Mouse (Mus musculus) midbrain, embryonic 15.5 days (tissue): ENCODE measurements around the gene Olig3. TPM values are rescaled to one million over a fixed set of nuclear protein-coding genes. Genes with fewer than 3 reads are reported as not detected.

Source experiments
- ATAC-seq: fragments of 200-750 bp; cut with Nextera tagmentation; replicated peaks from 2 replicates; pipeline ENCODE4 v1.8.0; 2017; ENCODE audit warnings: moderate TSS enrichment
- H3K27ac ChIP-seq: fragments of 300-500 bp; sonication (generic); 2 replicates; pipeline ENCODE4 v1.5.1; 2015; ENCODE audit warnings: mild to moderate bottlenecking, inconsistent platforms
- H3K27me3 ChIP-seq: fragments of 300-500 bp; sonication (generic); replicated peaks from 2 replicates; pipeline ENCODE4 v1.6.1; 2015; ENCODE audit warnings: inconsistent platforms
- H3K36me3 ChIP-seq: fragments of 300-500 bp; sonication (generic); replicated peaks from 2 replicates; pipeline ENCODE4 v1.6.1; 2015; ENCODE audit warnings: inconsistent platforms
- H3K4me1 ChIP-seq: fragments of 300-500 bp; sonication (generic); 2 replicates; pipeline ENCODE4 v1.6.1; 2015; ENCODE audit warnings: inconsistent platforms
- H3K4me2 ChIP-seq: fragments of 300-500 bp; sonication (generic); 2 replicates; pipeline ENCODE4 v1.6.1; 2015; ENCODE audit warnings: inconsistent platforms, mild to moderate bottlenecking, moderate library complexity
- H3K4me3 ChIP-seq: fragments of 300-500 bp; sonication (generic); 2 replicates; pipeline ENCODE4 v1.5.1; 2015; ENCODE audit warnings: mild to moderate bottlenecking, inconsistent platforms
- H3K9ac ChIP-seq: fragments of 300-500 bp; sonication (generic); 2 replicates; pipeline ENCODE4 v1.6.1; 2015; ENCODE audit warnings: mild to moderate bottlenecking, inconsistent platforms
- H3K9me3 ChIP-seq: fragments of 300-500 bp; sonication (generic); 2 replicates; pipeline ENCODE4 v1.6.1; 2016; ENCODE audit warnings: inconsistent platforms
- WGBS: fragments of 180-500 bp; shearing (Covaris S2); methylation state at CpG from one replicate; pipeline ENCODE4 v1.1.7; 2015; ENCODE audit warnings: mixed read lengths; 5-methylcytosine and 5-hydroxymethylcytosine counted together
- polyA plus RNA-seq: library from polyadenylated mRNA; unstranded; fragments of >200 nt; fragmentation: Nextera tagmentation; extraction: Ambion mirVana; gene quantifications from 2 replicates; pipeline ENCODE4 v1.2.1, GENCODE M21; 2015

The Olig3 gene
- polyA plus RNA-seq, 1 experiment from 2014 or later = 2.7 TPM

- Histone ChIP-seq H3K36me3 (no peaks in the 10 kb centered on the region), H3K4me3 (no peak overlapping the region), H3K9ac (no peak overlapping the region), H3K27me3 (no peaks in the 10 kb centered on the region), H3K9me3 (no peaks in the 10 kb centered on the region), H3K4me2 (no peak overlapping the region), H3K4me1 (no peaks in the 10 kb centered on the region), H3K27ac (no peak overlapping the region)
- no peak for ATAC-seq
- 11% methylated on average over 1 of the region's 1 CpGs for WGBS
Observed at GRCm38 (mm10) chr10:19404401-19404800, 48.1 kb downstream of the Olig3 start.

GRCm38 (mm10) chr10:19405959-19406358 is 49.6 kb downstream of the Olig3 start:
- 82% methylated on average over 1 of the region's 1 CpGs for WGBS
- H3K9ac ChIP-seq = no peak overlapping the region
- H3K4me2 ChIP-seq = no peak overlapping the region
- H3K27me3 ChIP-seq = no peaks in the 10 kb centered on the region
- no peak overlapping the region for H3K4me3 ChIP-seq
- no peaks in the 10 kb centered on the region for H3K9me3 ChIP-seq
- no peaks in the 10 kb centered on the region for H3K36me3 ChIP-seq
- ATAC-seq = no peak
- no peaks in the 10 kb centered on the region for H3K4me1 ChIP-seq
- H3K27ac ChIP-seq = no peak overlapping the region

- H3K4me3 ChIP-seq = no peak overlapping the region
- H3K27ac ChIP-seq = no peak overlapping the region
- H3K9me3 ChIP-seq = no peaks in the 10 kb centered on the region
- H3K36me3 ChIP-seq = no peaks in the 10 kb centered on the region
- 83% methylated on average over 3 of the region's 3 CpGs for WGBS
- no peak overlapping the region for H3K4me2 ChIP-seq
- H3K27me3 ChIP-seq = no peaks in the 10 kb centered on the region
- H3K9ac ChIP-seq = no peak overlapping the region
- ATAC-seq = no peak
- H3K4me1 ChIP-seq = no peaks in the 10 kb centered on the region
Observed at GRCm38 (mm10) chr10:19407168-19407567, 50.8 kb downstream of the Olig3 start.

Other genes with a start within 250 kb of the Olig3 start
- gene Ifngr1, start 235.4 kb downstream of the Olig3 start, polyA plus RNA-seq = 21.6 TPM in 2 replicates